Mouse (Mus musculus) adipocyte (in vitro differentiated cells): Measurements from ENCODE around the gene Olfr71.

Experiments used
- DNase-seq: peaks from one replicate; pipeline ENCODE4 v3.0.0-alpha.2; 2016; ENCODE audit warnings: low spot score

The Olfr71 gene

DNA sequence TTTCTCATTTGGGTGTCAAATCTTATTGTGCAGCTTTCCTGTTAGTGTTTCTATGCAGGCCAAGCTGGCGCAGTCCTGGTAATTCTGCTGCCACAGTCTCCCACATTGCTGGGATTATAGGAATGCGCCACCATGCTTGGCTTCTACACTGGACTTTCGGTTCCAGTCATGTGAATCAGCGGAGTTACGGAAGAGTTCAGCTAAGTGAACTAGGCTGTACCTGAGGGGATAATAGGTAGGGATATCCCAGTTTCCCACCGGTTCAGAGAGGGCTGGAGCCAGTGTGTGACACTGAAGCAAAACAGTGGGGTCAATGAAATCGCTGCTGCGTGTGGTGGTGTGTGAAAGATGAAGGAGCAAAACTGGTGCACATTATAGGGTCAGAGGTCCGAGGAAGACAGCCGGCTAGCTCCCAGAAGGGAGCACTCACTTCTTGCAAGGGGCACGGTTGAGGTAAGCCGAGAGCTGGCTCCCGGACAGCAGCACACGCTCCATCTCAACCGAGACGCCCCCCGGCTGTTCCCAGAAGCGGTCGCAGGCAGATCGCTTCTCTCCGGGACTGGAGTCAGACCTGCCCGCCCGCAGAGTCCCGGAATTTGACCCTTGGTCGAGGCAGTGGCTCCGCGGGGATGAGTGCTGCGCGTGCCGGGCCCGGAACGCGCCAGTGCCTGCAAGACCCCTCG, 54.3 kb downstream of the Olfr71 start:
- no peak for DNase-seq
